Mouse (Mus musculus): Measurements from ENCODE around the gene Tmem82. TPM values are rescaled to one million over a fixed set of nuclear protein-coding genes. Genes with fewer than 3 reads are reported as not detected.
"Not testable (repeated sequence)": the region's sequence is repeated elsewhere in the genome, so short reads cannot be mapped to it uniquely, and the experiment has no call there.

The Tmem82 gene
- polyA plus RNA-seq, 1 experiment from 2014 or later: 1.2 TPM

- no peak for ATAC-seq (ENCODE audit: low FRiP score, low TSS enrichment)
- WGBS: 63% methylated on average over 6 of the region's 6 CpGs
- Histone ChIP-seq H3K4me2 (replicated peaks; ENCODE audit: low read depth, low read length) (no peak overlapping the region), H3K4me3 (ENCODE audit: low read length) (no peak overlapping the region), H3K27ac (ENCODE audit: low read depth, low read length) (no peak overlapping the region), H3K4me1 (ENCODE audit: control insufficient read depth, insufficient read depth, low read length) (0 out of 2 replicates have a peak, but pooled peaks cover 5% of the 10 kb centered on the region), H3K9ac (ENCODE audit: low read depth, low read length) (no peak overlapping the region), H3K27me3 (ENCODE audit: control insufficient read depth, insufficient read depth, low read length) (no peaks in the 10 kb centered on the region), H3K9me3 (ENCODE audit: control insufficient read depth, low read length) (no peaks in the 10 kb centered on the region), H3K36me3 (ENCODE audit: control insufficient read depth, insufficient read depth, low read length) (no peaks in the 10 kb centered on the region)
These were observed 48.4 kb downstream of the Tmem82 start for GRCm38 (mm10) chr4:141570004-141570403.

DNA sequence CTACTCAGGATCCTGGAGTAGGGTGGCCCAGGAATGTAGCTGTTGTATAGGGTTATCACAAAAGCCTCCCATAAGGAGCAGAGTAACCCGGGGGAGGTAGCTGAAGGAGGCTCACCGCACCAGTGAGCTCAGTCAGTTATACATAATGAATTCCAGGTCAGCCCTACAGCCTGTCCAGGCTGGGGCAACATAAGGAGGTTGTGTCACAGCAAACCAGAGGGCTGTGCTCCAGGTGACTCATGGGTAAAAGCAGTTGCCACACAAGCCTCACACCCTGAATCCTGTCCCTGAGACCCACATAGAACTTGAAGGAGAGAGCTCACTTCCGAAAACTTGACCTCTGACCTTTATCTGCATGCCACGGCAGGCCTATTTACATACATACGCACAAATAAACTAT, 49.5 kb downstream of the Tmem82 start:
- no peaks in the 10 kb centered on the region for H3K9me3 ChIP-seq (ENCODE audit: control insufficient read depth, low read length)
- no peak overlapping the region for H3K27ac ChIP-seq (ENCODE audit: low read depth, low read length)
- no peaks in the 10 kb centered on the region for H3K27me3 ChIP-seq (ENCODE audit: control insufficient read depth, insufficient read depth, low read length)
- WGBS: 75% methylated on average over 5 of the region's 5 CpGs
- ATAC-seq (ENCODE audit: low FRiP score, low TSS enrichment): no peak
- no peaks in the 10 kb centered on the region for H3K36me3 ChIP-seq (ENCODE audit: control insufficient read depth, insufficient read depth, low read length)
- H3K4me3 ChIP-seq (ENCODE audit: low read length): no peak overlapping the region
- H3K4me1 ChIP-seq (ENCODE audit: control insufficient read depth, insufficient read depth, low read length): 0 out of 2 replicates have a peak, but pooled peaks cover 5% of the 10 kb centered on the region
- H3K9ac ChIP-seq (ENCODE audit: low read depth, low read length): no peak overlapping the region
- no peak overlapping the region for H3K4me2 ChIP-seq (replicated peaks; ENCODE audit: low read depth, low read length)

DNA sequence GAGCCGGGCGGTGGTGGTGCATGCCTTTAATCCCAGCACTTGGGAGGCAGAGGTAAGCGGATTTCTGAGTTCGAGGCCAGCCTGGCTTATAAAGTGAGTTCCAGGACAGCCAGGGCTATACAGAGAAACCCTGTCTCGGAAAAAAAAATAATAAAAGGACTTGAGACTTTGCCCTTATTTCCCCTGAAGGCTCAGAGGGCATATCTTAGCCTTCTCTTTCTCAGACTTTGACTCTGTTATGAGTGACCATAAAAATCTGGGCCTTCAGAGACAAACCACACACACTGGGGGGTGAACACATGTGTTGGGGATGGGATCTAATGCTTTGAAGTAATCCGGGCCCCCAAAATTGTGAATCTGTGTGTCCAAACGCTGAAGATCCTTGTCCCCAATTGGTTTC, 51.3 kb downstream of the Tmem82 start:
- not testable (repeated sequence) for H3K27me3 ChIP-seq (ENCODE audit: control insufficient read depth, insufficient read depth, low read length); H3K9ac ChIP-seq (ENCODE audit: low read depth, low read length); H3K36me3 ChIP-seq (ENCODE audit: control insufficient read depth, insufficient read depth, low read length); H3K27ac ChIP-seq (ENCODE audit: low read depth, low read length); H3K4me3 ChIP-seq (ENCODE audit: low read length); H3K9me3 ChIP-seq (ENCODE audit: control insufficient read depth, low read length); H3K4me1 ChIP-seq (ENCODE audit: control insufficient read depth, insufficient read depth, low read length); ATAC-seq (ENCODE audit: low FRiP score, low TSS enrichment); H3K4me2 ChIP-seq (replicated peaks; ENCODE audit: low read depth, low read length)
- 93% methylated on average over 7 of the region's 7 CpGs for WGBS

DNA sequence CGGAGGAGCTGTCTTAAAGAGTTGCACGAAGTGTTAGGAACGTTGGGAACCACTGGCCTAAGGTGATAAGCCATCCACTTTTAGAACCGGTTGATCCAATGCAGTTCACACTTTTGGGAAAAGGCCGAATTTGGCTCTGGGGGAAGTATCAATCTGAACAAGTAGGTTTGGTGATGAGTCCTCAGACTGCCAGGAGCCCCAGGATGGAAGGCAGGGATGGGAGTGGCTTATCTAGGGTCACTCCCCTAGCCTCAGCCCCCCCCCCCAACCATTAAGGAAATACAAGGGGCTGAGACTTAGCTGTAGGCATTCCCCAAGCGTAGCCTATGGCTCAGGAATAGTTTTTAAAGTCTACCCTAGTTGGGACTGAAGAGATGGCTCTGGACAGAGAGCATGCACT, 52.2 kb downstream of the Tmem82 start:
- Histone ChIP-seq H3K4me3 (ENCODE audit: low read length) (no peak overlapping the region), H3K4me1 (ENCODE audit: control insufficient read depth, insufficient read depth, low read length) (no peaks in the 10 kb centered on the region), H3K36me3 (ENCODE audit: control insufficient read depth, insufficient read depth, low read length) (no peaks in the 10 kb centered on the region), H3K4me2 (replicated peaks; ENCODE audit: low read depth, low read length) (no peak overlapping the region), H3K27ac (ENCODE audit: low read depth, low read length) (no peak overlapping the region), H3K9me3 (ENCODE audit: control insufficient read depth, low read length) (no peaks in the 10 kb centered on the region), H3K9ac (ENCODE audit: low read depth, low read length) (no peak overlapping the region), H3K27me3 (ENCODE audit: control insufficient read depth, insufficient read depth, low read length) (no peaks in the 10 kb centered on the region)
- 87% methylated on average over 6 of the region's 6 CpGs for WGBS
- no peak for ATAC-seq (ENCODE audit: low FRiP score, low TSS enrichment)

DNA sequence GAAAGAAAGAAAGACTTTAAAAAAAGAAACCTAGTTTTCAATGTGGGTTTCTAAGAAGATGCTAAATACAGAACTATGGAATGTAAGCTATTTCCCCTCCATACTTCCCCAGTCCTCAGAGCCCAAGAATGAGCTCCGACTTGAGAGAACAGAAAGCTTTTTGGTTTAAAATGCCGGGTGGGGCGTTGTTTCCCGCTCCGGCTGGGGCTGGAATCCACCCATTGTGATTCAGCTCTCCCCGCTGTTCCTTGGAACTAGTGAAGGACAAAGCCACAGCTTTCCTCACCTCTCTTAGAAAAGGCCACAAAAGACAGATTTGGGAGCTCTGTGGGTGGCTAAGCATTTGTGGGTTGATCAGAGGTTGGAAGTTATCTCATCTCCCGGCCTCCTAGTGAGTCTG, 53.1 kb downstream of the Tmem82 start:
- WGBS: 66% methylated on average over 7 of the region's 7 CpGs

GRCm38 (mm10) chr4:141564660-141565059, 53.8 kb downstream of the Tmem82 start:
- no peak for ATAC-seq (ENCODE audit: low FRiP score, low TSS enrichment)
- no peaks in the 10 kb centered on the region for H3K9me3 ChIP-seq (ENCODE audit: control insufficient read depth, low read length)
- H3K4me1 ChIP-seq (ENCODE audit: control insufficient read depth, insufficient read depth, low read length): no peaks in the 10 kb centered on the region; the same call in 1 of the 2 replicates
- no peaks in the 10 kb centered on the region for H3K36me3 ChIP-seq (ENCODE audit: control insufficient read depth, insufficient read depth, low read length)
- no peak overlapping the region for H3K9ac ChIP-seq (ENCODE audit: low read depth, low read length)
- no peak overlapping the region for H3K4me2 ChIP-seq (replicated peaks; ENCODE audit: low read depth, low read length)
- H3K27me3 ChIP-seq (ENCODE audit: control insufficient read depth, insufficient read depth, low read length): no peaks in the 10 kb centered on the region
- no peak overlapping the region for H3K4me3 ChIP-seq (ENCODE audit: low read length)
- no peak overlapping the region for H3K27ac ChIP-seq (ENCODE audit: low read depth, low read length)
- WGBS: 86% methylated on average over 3 of the region's 3 CpGs

More for the DNA sequence above, 53.1 kb downstream of the Tmem82 start:
- ATAC-seq (ENCODE audit: low FRiP score, low TSS enrichment): no peak
- Histone ChIP-seq H3K4me3 (ENCODE audit: low read length) (no peak overlapping the region), H3K27ac (ENCODE audit: low read depth, low read length) (peak overlapping the region; percentile 49; the same call in 1 of the 2 replicates), H3K4me2 (replicated peaks; ENCODE audit: low read depth, low read length) (no peak overlapping the region), H3K9ac (ENCODE audit: low read depth, low read length) (no peak overlapping the region), H3K9me3 (ENCODE audit: control insufficient read depth, low read length) (no peaks in the 10 kb centered on the region), H3K4me1 (ENCODE audit: control insufficient read depth, insufficient read depth, low read length) (no peaks in the 10 kb centered on the region), H3K27me3 (ENCODE audit: control insufficient read depth, insufficient read depth, low read length) (no peaks in the 10 kb centered on the region), H3K36me3 (ENCODE audit: control insufficient read depth, insufficient read depth, low read length) (no peaks in the 10 kb centered on the region)

- Histone ChIP-seq H3K9ac (ENCODE audit: low read depth, low read length) (no peak overlapping the region), H3K9me3 (ENCODE audit: control insufficient read depth, low read length) (no peaks in the 10 kb centered on the region), H3K4me2 (replicated peaks; ENCODE audit: low read depth, low read length) (no peak overlapping the region), H3K4me1 (ENCODE audit: control insufficient read depth, insufficient read depth, low read length) (peaks cover under 1% of the 10 kb centered on the region; the same call in 1 of the 2 replicates), H3K36me3 (ENCODE audit: control insufficient read depth, insufficient read depth, low read length) (no peaks in the 10 kb centered on the region), H3K4me3 (ENCODE audit: low read length) (no peak overlapping the region), H3K27me3 (ENCODE audit: control insufficient read depth, insufficient read depth, low read length) (no peaks in the 10 kb centered on the region), H3K27ac (ENCODE audit: low read depth, low read length) (no peak overlapping the region)
- ATAC-seq (ENCODE audit: low FRiP score, low TSS enrichment): no peak
- 96% methylated on average over 4 of the region's 4 CpGs for WGBS
These were observed 54.2 kb downstream of the Tmem82 start for GRCm38 (mm10) chr4:141564209-141564608.

Other genes starting within 250 kb of the Tmem82 start
- 2.0 and 3.9 TPM in 2 replicates for gene Clcnka, start 219.9 kb downstream of the Tmem82 start, polyA plus RNA-seq (2014; fragmentation: Nextera tagmentation; extraction: Ambion mirVana)
- 3.6 and 6.0 TPM in 2 replicates for gene Clcnkb, start 202.6 kb downstream of the Tmem82 start, polyA plus RNA-seq (2014; fragmentation: Nextera tagmentation; extraction: Ambion mirVana)
- gene Hspb7, start 197.9 kb downstream of the Tmem82 start, polyA plus RNA-seq (2014; fragmentation: Nextera tagmentation; extraction: Ambion mirVana): 0.09 TPM in 1 of 2 replicates, not detected in the other
- gene Srarp, start 182.5 kb downstream of the Tmem82 start, polyA plus RNA-seq (2014; fragmentation: Nextera tagmentation; extraction: Ambion mirVana): not detected in 2 replicates
- 28.0 and 37.3 TPM in 2 replicates for gene Zbtb17, start 174.0 kb downstream of the Tmem82 start, polyA plus RNA-seq (2014; fragmentation: Nextera tagmentation; extraction: Ambion mirVana)
- 13.1 and 19.3 TPM in 2 replicates for gene Spen, start 80.0 kb downstream of the Tmem82 start, polyA plus RNA-seq (2014; fragmentation: Nextera tagmentation; extraction: Ambion mirVana)
- 49.4 and 71.3 TPM in 2 replicates for gene Fblim1, start 12.5 kb downstream of the Tmem82 start, polyA plus RNA-seq (2014; fragmentation: Nextera tagmentation; extraction: Ambion mirVana)
- 0.07 TPM in 1 of 2 replicates, not detected in the other for gene Slc25a34, start 5.2 kb upstream of the Tmem82 start, polyA plus RNA-seq (2014; fragmentation: Nextera tagmentation; extraction: Ambion mirVana)
- 3.5 and 6.8 TPM in 2 replicates for gene Plekhm2, start 46.3 kb upstream of the Tmem82 start, polyA plus RNA-seq (2014; fragmentation: Nextera tagmentation; extraction: Ambion mirVana)
- not detected in 2 replicates for gene Rsc1a1, start 67.0 kb upstream of the Tmem82 start, polyA plus RNA-seq (2014; fragmentation: Nextera tagmentation; extraction: Ambion mirVana)
- gene Ddi2, start 104.8 kb upstream of the Tmem82 start, polyA plus RNA-seq (2014; fragmentation: Nextera tagmentation; extraction: Ambion mirVana): 11.0 and 20.6 TPM in 2 replicates
- gene Agmat, start 128.0 kb upstream of the Tmem82 start, polyA plus RNA-seq (2014; fragmentation: Nextera tagmentation; extraction: Ambion mirVana): 1.1 and 1.6 TPM in 2 replicates
- 3.2 and 5.2 TPM in 2 replicates for gene Dnajc16, start 172.3 kb upstream of the Tmem82 start, polyA plus RNA-seq (2014; fragmentation: Nextera tagmentation; extraction: Ambion mirVana)
- 14.5 and 24.3 TPM in 2 replicates for gene Casp9, start 175.0 kb upstream of the Tmem82 start, polyA plus RNA-seq (2014; fragmentation: Nextera tagmentation; extraction: Ambion mirVana)
- not detected in 2 replicates for gene Cela2a, start 207.5 kb upstream of the Tmem82 start, polyA plus RNA-seq (2014; fragmentation: Nextera tagmentation; extraction: Ambion mirVana)
- gene Ctrc, start 227.7 kb upstream of the Tmem82 start, polyA plus RNA-seq (2014; fragmentation: Nextera tagmentation; extraction: Ambion mirVana): not detected in 2 replicates

All from kidney, embryonic 14.5 days (tissue).